Mouse (Mus musculus): ENCODE measurements at regions not wholly inside any gene's neighbourhood (a gene's known extent, or its start where the extent isn't known, plus 50 kb on each side); places are given as distances from the start of the nearest gene placed in this dataset.

GRCm38 (mm10) chr16:95196141-95196540 is 61.2 kb upstream of the Kcnj15 start:
- DNase-seq (ENCODE audit: low spot score): no peak

- DNase-seq (ENCODE audit: low spot score): peak; percentile 50
These were observed 60.7 kb upstream of the Kcnj15 start for GRCm38 (mm10) chr16:95196622-95197021.

GRCm38 (mm10) chr16:95198795-95199563 is 58.4 kb upstream of the Kcnj15 start:
- no peak for DNase-seq (ENCODE audit: low spot score)

GRCm38 (mm10) chr16:95202126-95202883 is 55.1 kb upstream of the Kcnj15 start:
- DNase-seq (ENCODE audit: low spot score): no peak

GRCm38 (mm10) chr16:95203026-95203425 is 54.3 kb upstream of the Kcnj15 start:
- DNase-seq (ENCODE audit: low spot score): no peak

- DNase-seq (ENCODE audit: low spot score): no peak
These were observed 53.6 kb upstream of the Kcnj15 start for GRCm38 (mm10) chr16:95203790-95204189.

- DNase-seq (ENCODE audit: low spot score): no peak
These were observed 52.9 kb upstream of the Kcnj15 start for GRCm38 (mm10) chr16:95204507-95204906.

- DNase-seq (ENCODE audit: low spot score): no peak
These were observed 50.9 kb upstream of the Kcnj15 start for GRCm38 (mm10) chr16:95206445-95206844.

GRCm38 (mm10) chr16:95207547-95207946 is 49.8 kb upstream of the Kcnj15 start:
- DNase-seq (ENCODE audit: low spot score): no peak

Measured in MN1 (cell line).